Mouse (Mus musculus): Measurements from ENCODE around the gene Tlx3. TPM values are rescaled to one million over a fixed set of nuclear protein-coding genes. Genes with fewer than 3 reads are reported as not detected.

Gene Tlx3
- total and polyA plus RNA-seq, 2 experiments = not detected

- H3K79me2 ChIP-seq (ENCODE audit: control insufficient read depth, insufficient read depth, low read length) = no peaks in the 10 kb centered on the region
- H3K36me3 ChIP-seq (ENCODE audit: control insufficient read depth, insufficient read depth, low read length) = no peaks in the 10 kb centered on the region
- H3K27me3 ChIP-seq (ENCODE audit: control insufficient read depth, insufficient read depth, low read length) = peaks cover 27% of the 10 kb centered on the region
- no peak for DNase-seq (ENCODE audit: extremely low read depth, low read depth, low spot score)
- no peak for TF ChIP-seq POLR2A (IDR thresholded peaks at IDR 0.05; ENCODE audit: extremely low read depth, insufficient read depth, low read length)
- TF ChIP-seq CTCF (IDR thresholded peaks at IDR 0.05; ENCODE audit: low read depth, low read length) = no peak
- 8% methylated on average over 25 of the region's 25 CpGs for WGBS
- H3K27ac ChIP-seq (replicated peaks; ENCODE audit: insufficient read depth, low read depth, low read length) = no peak overlapping the region
- no peak overlapping the region for H3K9ac ChIP-seq (ENCODE audit: low read depth, low read length)
- H3K4me3 ChIP-seq (ENCODE audit: insufficient read depth, low read depth, low read length) = no peak overlapping the region
- no peaks in the 10 kb centered on the region; the same call in 1 of the 2 replicates for H3K4me1 ChIP-seq (ENCODE audit: control insufficient read depth, insufficient read depth, low read length)
Observed at GRCm38 (mm10) chr11:33195531-33196446, 7.6 kb downstream of the Tlx3 start.

GRCm38 (mm10) chr11:33195061-33195460 is 8.3 kb downstream of the Tlx3 start:
- WGBS = 35% methylated on average over 7 of the region's 7 CpGs
- Histone ChIP-seq H3K4me3 (ENCODE audit: insufficient read depth, low read depth, low read length) (no peak overlapping the region), H3K79me2 (ENCODE audit: control insufficient read depth, insufficient read depth, low read length) (no peaks in the 10 kb centered on the region), H3K27ac (replicated peaks; ENCODE audit: insufficient read depth, low read depth, low read length) (no peak overlapping the region), H3K27me3 (ENCODE audit: control insufficient read depth, insufficient read depth, low read length) (peaks cover 26% of the 10 kb centered on the region), H3K4me1 (ENCODE audit: control insufficient read depth, insufficient read depth, low read length) (no peaks in the 10 kb centered on the region), H3K9ac (ENCODE audit: low read depth, low read length) (no peak overlapping the region), H3K36me3 (ENCODE audit: control insufficient read depth, insufficient read depth, low read length) (no peaks in the 10 kb centered on the region)
- TF ChIP-seq POLR2A (IDR thresholded peaks at IDR 0.05; ENCODE audit: extremely low read depth, insufficient read depth, low read length) (no peak), CTCF (IDR thresholded peaks at IDR 0.05; ENCODE audit: low read depth, low read length) (no peak)
- DNase-seq (ENCODE audit: extremely low read depth, low read depth, low spot score) = no peak

GRCm38 (mm10) chr11:33193695-33194094 is 9.7 kb downstream of the Tlx3 start:
- H3K4me1 ChIP-seq (ENCODE audit: control insufficient read depth, insufficient read depth, low read length) = no peaks in the 10 kb centered on the region
- H3K27me3 ChIP-seq (ENCODE audit: control insufficient read depth, insufficient read depth, low read length) = peaks cover 19% of the 10 kb centered on the region
- TF ChIP-seq CTCF (IDR thresholded peaks at IDR 0.05; ENCODE audit: low read depth, low read length) = no peak
- no peak for TF ChIP-seq POLR2A (IDR thresholded peaks at IDR 0.05; ENCODE audit: extremely low read depth, insufficient read depth, low read length)
- H3K9ac ChIP-seq (ENCODE audit: low read depth, low read length) = no peak overlapping the region
- H3K27ac ChIP-seq (replicated peaks; ENCODE audit: insufficient read depth, low read depth, low read length) = no peak overlapping the region
- no peak for DNase-seq (ENCODE audit: extremely low read depth, low read depth, low spot score)
- no peaks in the 10 kb centered on the region for H3K79me2 ChIP-seq (ENCODE audit: control insufficient read depth, insufficient read depth, low read length)
- no peaks in the 10 kb centered on the region for H3K36me3 ChIP-seq (ENCODE audit: control insufficient read depth, insufficient read depth, low read length)
- WGBS = 7% methylated on average over 12 of the region's 12 CpGs
- H3K4me3 ChIP-seq (ENCODE audit: insufficient read depth, low read depth, low read length) = no peak overlapping the region

GRCm38 (mm10) chr11:33181804-33182203 is 21.6 kb downstream of the Tlx3 start:
- Histone ChIP-seq H3K36me3 (ENCODE audit: control insufficient read depth, insufficient read depth, low read length) (no peaks in the 10 kb centered on the region), H3K27ac (replicated peaks; ENCODE audit: insufficient read depth, low read depth, low read length) (no peak overlapping the region), H3K4me1 (ENCODE audit: control insufficient read depth, insufficient read depth, low read length) (no peaks in the 10 kb centered on the region), H3K79me2 (ENCODE audit: control insufficient read depth, insufficient read depth, low read length) (no peaks in the 10 kb centered on the region), H3K9ac (ENCODE audit: low read depth, low read length) (no peak overlapping the region), H3K4me3 (ENCODE audit: insufficient read depth, low read depth, low read length) (no peak overlapping the region), H3K27me3 (ENCODE audit: control insufficient read depth, insufficient read depth, low read length) (peaks cover 6% of the 10 kb centered on the region; the same call in 1 of the 2 replicates)
- TF ChIP-seq POLR2A (IDR thresholded peaks at IDR 0.05; ENCODE audit: extremely low read depth, insufficient read depth, low read length) (no peak), CTCF (IDR thresholded peaks at IDR 0.05; ENCODE audit: low read depth, low read length) (no peak)
- DNase-seq (ENCODE audit: extremely low read depth, low read depth, low spot score) = no peak
- 77% methylated on average over 3 of the region's 3 CpGs for WGBS

- 6% methylated on average over 18 of the region's 18 CpGs for WGBS
- Histone ChIP-seq H3K79me2 (ENCODE audit: control insufficient read depth, insufficient read depth, low read length) (no peaks in the 10 kb centered on the region), H3K4me1 (ENCODE audit: control insufficient read depth, insufficient read depth, low read length) (no peaks in the 10 kb centered on the region), H3K27me3 (ENCODE audit: control insufficient read depth, insufficient read depth, low read length) (peaks cover 6% of the 10 kb centered on the region; the same call in 1 of the 2 replicates), H3K27ac (replicated peaks; ENCODE audit: insufficient read depth, low read depth, low read length) (no peak overlapping the region), H3K36me3 (ENCODE audit: control insufficient read depth, insufficient read depth, low read length) (no peaks in the 10 kb centered on the region), H3K4me3 (ENCODE audit: insufficient read depth, low read depth, low read length) (no peak overlapping the region), H3K9ac (ENCODE audit: low read depth, low read length) (no peak overlapping the region)
- no peak for TF ChIP-seq CTCF (IDR thresholded peaks at IDR 0.05; ENCODE audit: low read depth, low read length)
- no peak for TF ChIP-seq POLR2A (IDR thresholded peaks at IDR 0.05; ENCODE audit: extremely low read depth, insufficient read depth, low read length)
- no peak for DNase-seq (ENCODE audit: extremely low read depth, low read depth, low spot score)
Observed at GRCm38 (mm10) chr11:33180701-33181116, 22.7 kb downstream of the Tlx3 start.

- TF ChIP-seq POLR2A (IDR thresholded peaks at IDR 0.05; ENCODE audit: extremely low read depth, insufficient read depth, low read length) (no peak), CTCF (IDR thresholded peaks at IDR 0.05; ENCODE audit: low read depth, low read length) (no peak)
- Histone ChIP-seq H3K4me3 (ENCODE audit: insufficient read depth, low read depth, low read length) (no peak overlapping the region), H3K27me3 (ENCODE audit: control insufficient read depth, insufficient read depth, low read length) (peaks cover 6% of the 10 kb centered on the region; the same call in 1 of the 2 replicates), H3K36me3 (ENCODE audit: control insufficient read depth, insufficient read depth, low read length) (no peaks in the 10 kb centered on the region), H3K4me1 (ENCODE audit: control insufficient read depth, insufficient read depth, low read length) (no peaks in the 10 kb centered on the region), H3K27ac (replicated peaks; ENCODE audit: insufficient read depth, low read depth, low read length) (no peak overlapping the region), H3K79me2 (ENCODE audit: control insufficient read depth, insufficient read depth, low read length) (no peaks in the 10 kb centered on the region), H3K9ac (ENCODE audit: low read depth, low read length) (no peak overlapping the region)
- 63% methylated on average over 1 of the region's 1 CpGs for WGBS
- DNase-seq (ENCODE audit: extremely low read depth, low read depth, low spot score) = no peak
Observed at GRCm38 (mm10) chr11:33179802-33180201, 23.6 kb downstream of the Tlx3 start.
